In genomic region chr5:27793923-27794322, GRCm38 (mm10) we compare ENCODE assay signal across 8 mouse cellular contexts. TPM values are rescaled to one million over a fixed set of nuclear protein-coding genes. Genes with fewer than 3 reads are reported as not detected.
DNase-seq lines count a peak whose midpoint lies in the region; ATAC-seq and TF ChIP-seq lines count a peak whose summit lies in the region.

No protein-coding gene starts in this region.

- no peak overlapping the region for H3K9ac ChIP-seq in CH12.LX (ENCODE audit: insufficient read depth, low read depth)
- no peak overlapping the region for H3K9ac ChIP-seq in kidney, postnatal 0 days (ENCODE audit: low read depth, low read length)
- no peak overlapping the region for H3K9ac ChIP-seq in liver, embryonic 13.5 days

- in situ Hi-C loops in CH12.LX (cut with MboI; ENCODE audit: low pct_ligation_motif_present, low pct_unique_long_range_greater_than_20kb, low sequenced_read_pairs), result no loop called here

- TF ChIP-seq RAD21 in CH12.LX (IDR thresholded peaks at IDR 0.05; ENCODE audit: low read depth, low read length), result peak; percentile 40

- H3K27ac ChIP-seq in CH12.LX (ENCODE audit: insufficient read depth, low read depth), result no peak overlapping the region
- no peak overlapping the region for H3K27ac ChIP-seq in kidney, postnatal 0 days
- no peak overlapping the region for H3K27ac ChIP-seq in liver, embryonic 13.5 days

- H3K4me1 ChIP-seq in CH12.LX (ENCODE audit: control insufficient read depth in 1 of 2, insufficient read depth in 2 of 2), result peaks cover 8 to 22% of the 10 kb centered on the region in 2 experiments
- peaks cover 14% of the 10 kb centered on the region; the same call in 1 of the 2 replicates for H3K4me1 ChIP-seq in kidney, postnatal 0 days (replicated peaks; ENCODE audit: insufficient read depth, low read length)
- H3K4me1 ChIP-seq in liver, embryonic 13.5 days (replicated peaks), result peaks cover 30% of the 10 kb centered on the region

- H3K36me3 ChIP-seq in CH12.LX (replicated peaks in 1 of 2; ENCODE audit: control insufficient read depth in 1 of 2, insufficient read depth in 1 of 2, low read length in 1 of 2), result peaks cover 0 to 11% of the 10 kb centered on the region in 2 experiments
- no peaks in the 10 kb centered on the region for H3K36me3 ChIP-seq in kidney, postnatal 0 days (ENCODE audit: insufficient read depth, low read length)
- peaks cover 10% of the 10 kb centered on the region for H3K36me3 ChIP-seq in liver, embryonic 13.5 days

- ATAC-seq in kidney, postnatal 0 days (replicated peaks; ENCODE audit: low FRiP score, low read depth), result no peak
- ATAC-seq in liver, embryonic 13.5 days (ENCODE audit: low read depth), result no peak

- H3K4me3 ChIP-seq in CH12.LX (replicated peaks in 1 of 3; ENCODE audit: low read depth in 2 of 3, low read length in 2 of 3, poor library complexity in 1 of 3), result no peak overlapping the region
- H3K4me3 ChIP-seq in kidney, postnatal 0 days (replicated peaks; ENCODE audit: low read depth, low read length), result no peak overlapping the region
- H3K4me3 ChIP-seq in liver, embryonic 13.5 days (replicated peaks), result no peak overlapping the region

- WGBS in kidney, postnatal 0 days, result 3% methylated on average over 1 of the region's 1 CpGs
- WGBS in liver, embryonic 13.5 days (ENCODE audit: insufficient replicate concordance), result 14% methylated on average over 1 of the region's 1 CpGs

- H3K9me3 ChIP-seq in CH12.LX (replicated peaks; ENCODE audit: low read length), result no peaks in the 10 kb centered on the region
- no peaks in the 10 kb centered on the region for H3K9me3 ChIP-seq in kidney, postnatal 0 days (replicated peaks; ENCODE audit: low read length)
- H3K9me3 ChIP-seq in liver, embryonic 13.5 days (replicated peaks), result no peaks in the 10 kb centered on the region

- no peak for TF ChIP-seq EP300 in CH12.LX (IDR thresholded peaks at IDR 0.05; ENCODE audit: low read length)

- dilution Hi-C loops in CH12.LX (cut with MboI; ENCODE audit: extremely low pct_ligation_motif_present, extremely low pct_unique_long_range_greater_than_20kb, low sequenced_read_pairs), result no loop called here

- peak; percentile 79 for DNase-seq in 416B (ENCODE audit: low read depth)
- DNase-seq in CH12.LX (ENCODE audit: extremely low read depth), result peak; percentile 80
- DNase-seq in brain, embryonic 14.5 days (ENCODE audit: low read depth), result peak; percentile 73
- DNase-seq in forelimb bud, embryonic 11.5 days (ENCODE audit: low read depth, low spot score), result peak; percentile 58
- peak; percentile 63 for DNase-seq in kidney, postnatal 0 days (ENCODE audit: low spot score)
- peak; percentile 66 for DNase-seq in liver, embryonic 13.5 days
- peak; percentile 82 to 86 for DNase-seq in right cerebral cortex, adult 2 months (ENCODE audit: low spot score in 2 of 2)
- peak; percentile 23 for DNase-seq in yolk sac, embryonic 10.5 days (ENCODE audit: low spot score)

- TF ChIP-seq POLR2A in CH12.LX (IDR thresholded peaks at IDR 0.05; ENCODE audit: low read depth, low read length), result no peak
- TF ChIP-seq POLR2A in brain, embryonic 14.5 days (IDR thresholded peaks at IDR 0.05; ENCODE audit: borderline replicate concordance, extremely low read depth, insufficient read depth, insufficient read length, poor library complexity, severe bottlenecking), result no peak

- no peak overlapping the region for H3K4me2 ChIP-seq in CH12.LX (ENCODE audit: insufficient read depth, low read depth, poor library complexity, severe bottlenecking)
- no peak overlapping the region for H3K4me2 ChIP-seq in kidney, postnatal 0 days (ENCODE audit: low read length)
- no peak overlapping the region for H3K4me2 ChIP-seq in liver, embryonic 13.5 days

- H3K27me3 ChIP-seq in CH12.LX (replicated peaks), result no peaks in the 10 kb centered on the region
- no peaks in the 10 kb centered on the region for H3K27me3 ChIP-seq in kidney, postnatal 0 days (ENCODE audit: insufficient read depth, low read length)
- H3K27me3 ChIP-seq in liver, embryonic 13.5 days, result 0 out of 2 replicates have a peak, but pooled peaks cover 3% of the 10 kb centered on the region

- peaks cover 20% of the 10 kb centered on the region for H3K79me2 ChIP-seq in CH12.LX (replicated peaks; ENCODE audit: control insufficient read depth, extremely low read depth, insufficient read depth, poor library complexity, severe bottlenecking)

- TF ChIP-seq CTCF in CH12.LX (conservative IDR thresholded peaks at IDR 0.05 in 1 of 2, IDR thresholded peaks at IDR 0.05 in 1 of 2; ENCODE audit: low read depth in 2 of 2, low read length in 2 of 2), result peak; percentile 79 to 84
- TF ChIP-seq CTCF in brain, embryonic 14.5 days (IDR thresholded peaks at IDR 0.05; ENCODE audit: borderline replicate concordance, extremely low read depth, insufficient read depth, insufficient read length), result peak; percentile 78; the same call in 1 of the 2 replicates
- TF ChIP-seq CTCF in kidney, postnatal 0 days (IDR thresholded peaks at IDR 0.05; ENCODE audit: low read depth), result peak; percentile 84

TF ChIP-seq in CH12.LX, 34 proteins besides CTCF, POLR2A, EP300 and RAD21:
- TF ChIP-seq JUND (conservative IDR thresholded peaks at IDR 0.05; ENCODE audit: low read depth, low read length) (peak; percentile 31; the same call in 1 of the 2 replicates), JUN (IDR thresholded peaks at IDR 0.05; ENCODE audit: insufficient read depth, low read depth, low read length) (no peak), BHLHE40 (IDR thresholded peaks at IDR 0.05; ENCODE audit: low read depth, low read length) (peak; percentile 19; the same call in 1 of the 2 replicates), SMC3 (IDR thresholded peaks at IDR 0.05; ENCODE audit: low read depth, low read length) (peak; percentile 67), MEF2A (IDR thresholded peaks at IDR 0.05; ENCODE audit: borderline replicate concordance, low read depth, low read length) (peak; percentile 11; the same call in 1 of the 2 replicates), SIN3A (IDR thresholded peaks at IDR 0.05; ENCODE audit: low read length) (0 out of 2 replicates have a peak, but pooled peaks have one; percentile 47), MAFK (IDR thresholded peaks at IDR 0.05; ENCODE audit: insufficient replicate concordance, low read length) (peak; percentile 14; the same call in 1 of the 2 replicates), NRF1 (IDR thresholded peaks at IDR 0.05; ENCODE audit: low read depth, low read length) (no peak), PAX5 (IDR thresholded peaks at IDR 0.05; ENCODE audit: low read length) (no peak), KAT2A (IDR thresholded peaks at IDR 0.05; ENCODE audit: insufficient replicate concordance, low read length) (0 out of 2 replicates have a peak, but pooled peaks have one; percentile 17), NELFE (IDR thresholded peaks at IDR 0.05; ENCODE audit: low read depth, low read length) (peak; percentile 46; the same call in 1 of the 2 replicates), MXI1 (IDR thresholded peaks at IDR 0.05; ENCODE audit: low read depth, low read length) (peak; percentile 53; the same call in 1 of the 2 replicates), CHD2 (IDR thresholded peaks at IDR 0.05; ENCODE audit: low read length) (peak; percentile 89), IRF4 (IDR thresholded peaks at IDR 0.05; ENCODE audit: low read depth, low read length) (peak; percentile 39; the same call in 1 of the 2 replicates), ELF1 (IDR thresholded peaks at IDR 0.05; ENCODE audit: low read depth, low read length) (0 out of 2 replicates have a peak, but pooled peaks have one; percentile 30), MYC (IDR thresholded peaks at IDR 0.05; ENCODE audit: low read depth, low read length) (peak; percentile 75; the same call in 1 of the 2 replicates), HCFC1 (IDR thresholded peaks at IDR 0.05; ENCODE audit: low read depth, low read length) (peak; percentile 36; the same call in 1 of the 2 replicates), ZC3H11A (IDR thresholded peaks at IDR 0.05; ENCODE audit: low read depth, low read length) (no peak), ZNF384 (IDR thresholded peaks at IDR 0.05; ENCODE audit: low read depth, low read length) (peak; percentile 18; the same call in 1 of the 2 replicates)

RNA-seq across cellular contexts. Expression of gene Paxip1, which starts 2.4 kb away (rescaled TPM):
- total RNA-seq in CH12.LX (2012; rRNA removed), result 30.3 and 31.9 TPM in 2 replicates
- 30.3 and 32.0 TPM in 2 replicates for total RNA-seq in CH12.LX (2014; rRNA removed)
- polyA plus RNA-seq in CH12.LX (2012; ENCODE audit: insufficient read length, low read depth), result 55.4 and 80.9 TPM in 2 replicates
- 40.2 and 43.4 TPM in 2 replicates for polyA plus RNA-seq in brain, embryonic 14.5 days (2012; rRNA removed)
- 18.7 and 18.8 TPM in 2 replicates for polyA plus RNA-seq in kidney, postnatal 0 days (2015; fragmentation: Nextera tagmentation; extraction: Ambion mirVana)
- 16.9 and 23.6 TPM in 2 replicates for polyA plus RNA-seq in liver, embryonic 13.5 days (2015; fragmentation: Nextera tagmentation; extraction: Ambion mirVana)

RNA-seq across cellular contexts. Expression of gene Htr5a, which starts 48.0 kb away (rescaled TPM):
- total RNA-seq in CH12.LX (2012; rRNA removed) (not detected in 2 replicates), CH12.LX (2014; rRNA removed) (not detected in 2 replicates)
- polyA plus RNA-seq in CH12.LX (2012; ENCODE audit: insufficient read length, low read depth), result not detected in 2 replicates
- polyA plus RNA-seq in brain, embryonic 14.5 days (2012; rRNA removed), result 1.7 and 2.7 TPM in 2 replicates
- not detected in 2 replicates for polyA plus RNA-seq in kidney, postnatal 0 days (2015; fragmentation: Nextera tagmentation; extraction: Ambion mirVana)
- not detected in 2 replicates for polyA plus RNA-seq in liver, embryonic 13.5 days (2015; fragmentation: Nextera tagmentation; extraction: Ambion mirVana)

Comparison
In these comparisons a context has a peak if more than half of its experiments do, and no peak if none do; other contexts are left out.
1. DNase-seq: peak in every context shown above with its lines; median percentile 84 in right cerebral cortex, adult 2 months; 80 in CH12.LX; 79 in 416B; 73 in brain, embryonic 14.5 days; 66 in liver, embryonic 13.5 days; 63 in kidney, postnatal 0 days; 58 in forelimb bud, embryonic 11.5 days; 23 in yolk sac, embryonic 10.5 days.